Mouse (Mus musculus): ENCODE measurements around the gene Gas2l2. TPM values are rescaled to one million over a fixed set of nuclear protein-coding genes. Genes with fewer than 3 reads are reported as not detected.

The Gas2l2 gene
- total RNA-seq, 2 experiments from 2014 or later, result not detected

- peak; percentile 79 to 94 for DNase-seq
These were observed 13.5 kb upstream of the Gas2l2 start for GRCm38 (mm10) chr11:83442596-83443267.

- peak; percentile 69 to 78 for DNase-seq
These were observed 12.0 kb upstream of the Gas2l2 start for GRCm38 (mm10) chr11:83441235-83441634.

- DNase-seq, result peak; percentile 88 to 90
These were observed 11.1 kb upstream of the Gas2l2 start for GRCm38 (mm10) chr11:83440081-83441064.

GRCm38 (mm10) chr11:83439426-83440060, 10.3 kb upstream of the Gas2l2 start:
- DNase-seq, result no peak

GRCm38 (mm10) chr11:83437377-83437776, 8.1 kb upstream of the Gas2l2 start, which contains the start of gene 1700020L24Rik:
Gene 1700020L24Rik (plus strand): TSS chr11:83437677.
- no peak for DNase-seq

- no peak for DNase-seq
These were observed 3.3 kb upstream of the Gas2l2 start for GRCm38 (mm10) chr11:83432533-83432932.

- no peak for DNase-seq
These were observed 2.3 kb downstream of the Gas2l2 start for GRCm38 (mm10) chr11:83426964-83427363.

- peak; percentile 62 to 87 for DNase-seq
These were observed 4.6 kb downstream of the Gas2l2 start for GRCm38 (mm10) chr11:83424681-83425080.

GRCm38 (mm10) chr11:83421305-83421704, 8.0 kb downstream of the Gas2l2 start:
- DNase-seq, result peak; percentile 49 to 84

- DNase-seq, result no peak
These were observed 8.9 kb downstream of the Gas2l2 start for GRCm38 (mm10) chr11:83420338-83420737.

GRCm38 (mm10) chr11:83418566-83418965, 10.7 kb downstream of the Gas2l2 start:
- DNase-seq, result no peak

GRCm38 (mm10) chr11:83417708-83418107, 11.5 kb downstream of the Gas2l2 start:
- DNase-seq, result no peak

GRCm38 (mm10) chr11:83417080-83417479, 12.2 kb downstream of the Gas2l2 start:
- DNase-seq, result peak in 1 of 2 experiments; percentile 66

GRCm38 (mm10) chr11:83410510-83410909, 18.7 kb downstream of the Gas2l2 start:
- no peak for DNase-seq

GRCm38 (mm10) chr11:83409792-83410291, 19.4 kb downstream of the Gas2l2 start:
- peak in 1 of 2 experiments; percentile 23 for DNase-seq

- peak; percentile 61 to 66 for DNase-seq
These were observed 20.0 kb downstream of the Gas2l2 start, which contains the start of gene Rasl10b for GRCm38 (mm10) chr11:83409087-83409754. Gene Rasl10b (plus strand): TSS chr11:83409137.

GRCm38 (mm10) chr11:83408242-83408641, 21.0 kb downstream of the Gas2l2 start:
- DNase-seq, result no peak

GRCm38 (mm10) chr11:83406391-83406790, 22.9 kb downstream of the Gas2l2 start:
- DNase-seq, result no peak

- DNase-seq, result no peak
These were observed 25.5 kb downstream of the Gas2l2 start for GRCm38 (mm10) chr11:83403787-83404186.

GRCm38 (mm10) chr11:83398724-83399123, 30.5 kb downstream of the Gas2l2 start:
- DNase-seq, result no peak

- peak; percentile 58 to 62 for DNase-seq
These were observed 31.6 kb downstream of the Gas2l2 start for GRCm38 (mm10) chr11:83397626-83398025.

All from heart, adult 18-20 months (tissue).